ENCODE assay signal across 9 mouse cellular contexts in genomic region chr10:17576333-17576750, GRCm38 (mm10).
DNase-seq lines count a peak whose midpoint lies in the region; ATAC-seq and TF ChIP-seq lines count a peak whose summit lies in the region.
"Had no signal": no experiment of that assay in that cellular context is flagged by ENCODE, and none has a peak within 500 bp of the region (broad histone marks: within the 10 kb centered on the region; RNA-seq: fewer than 3 reads in every experiment).

No protein-coding gene starts in this region.

- no peak for ATAC-seq in kidney, embryonic 14.5 days (ENCODE audit: low FRiP score, low TSS enrichment)
- ATAC-seq in intestine, postnatal 0 days: peak; percentile 89
- no peak for ATAC-seq in hindbrain, embryonic 13.5 days (ENCODE audit: low FRiP score)

- no peaks in the 10 kb centered on the region for H3K79me2 ChIP-seq in macrophage (ENCODE audit: inconsistent target)

- H3K9ac ChIP-seq in kidney, embryonic 14.5 days (ENCODE audit: low read depth, low read length): no peak overlapping the region
- H3K9ac ChIP-seq in intestine, postnatal 0 days (ENCODE audit: low read depth, low read length): no peak overlapping the region
- H3K9ac ChIP-seq in hindbrain, embryonic 13.5 days: no peak overlapping the region
- H3K9ac ChIP-seq: neural tube, embryonic 13.5 days had no signal

- no peak for TF ChIP-seq CTCF in kidney, adult 2 months (conservative IDR thresholded peaks at IDR 0.05; ENCODE audit: insufficient read depth, insufficient read length, low read depth, low read length)
- TF ChIP-seq CTCF in intestine, postnatal 0 days (IDR thresholded peaks at IDR 0.05; ENCODE audit: low read depth): no peak

- H3K4me1 ChIP-seq in kidney, adult 2 months (ENCODE audit: control insufficient read depth, insufficient read depth, low read length): peaks cover 10% of the 10 kb centered on the region; the same call in 1 of the 2 replicates
- 0 out of 2 replicates have a peak, but pooled peaks cover 3% of the 10 kb centered on the region for H3K4me1 ChIP-seq in kidney, embryonic 14.5 days (ENCODE audit: control insufficient read depth, insufficient read depth, low read length)
- peaks cover 6% of the 10 kb centered on the region for H3K4me1 ChIP-seq in intestine, postnatal 0 days (replicated peaks; ENCODE audit: control insufficient read depth, insufficient read depth, low read length)
- H3K4me1 ChIP-seq in hindbrain, embryonic 13.5 days (replicated peaks): no peaks in the 10 kb centered on the region
- H3K4me1 ChIP-seq: neural tube, embryonic 13.5 days had no signal

- peak; percentile 84 for DNase-seq in kidney, adult 2 months
- DNase-seq in adipocyte (ENCODE audit: low spot score): peak; percentile 21
- DNase-seq in layer of hippocampus, postnatal 14 days (ENCODE audit: low spot score in 2 of 2): no peak
- DNase-seq: right cerebral cortex, postnatal 4 days had no signal

- no peaks in the 10 kb centered on the region for H3K27me3 ChIP-seq in kidney, adult 2 months (replicated peaks; ENCODE audit: control insufficient read depth, insufficient read depth, low read length)
- no peaks in the 10 kb centered on the region for H3K27me3 ChIP-seq in kidney, embryonic 14.5 days (ENCODE audit: control insufficient read depth, insufficient read depth, low read length)
- H3K27me3 ChIP-seq in intestine, postnatal 0 days (replicated peaks; ENCODE audit: control insufficient read depth, insufficient read depth, low read length): no peaks in the 10 kb centered on the region
- H3K27me3 ChIP-seq in hindbrain, embryonic 13.5 days: no peaks in the 10 kb centered on the region
- H3K27me3 ChIP-seq: neural tube, embryonic 13.5 days had no signal

- H3K9me3 ChIP-seq in kidney, embryonic 14.5 days (ENCODE audit: control insufficient read depth, low read length): no peaks in the 10 kb centered on the region
- no peaks in the 10 kb centered on the region for H3K9me3 ChIP-seq in intestine, postnatal 0 days (ENCODE audit: control insufficient read depth)
- H3K9me3 ChIP-seq in hindbrain, embryonic 13.5 days: no peaks in the 10 kb centered on the region
- H3K9me3 ChIP-seq: neural tube, embryonic 13.5 days had no signal

- H3K4me3 ChIP-seq in kidney, adult 2 months (ENCODE audit: insufficient read depth, low read depth, low read length): no peak overlapping the region
- H3K4me3 ChIP-seq in kidney, embryonic 14.5 days (ENCODE audit: low read length): no peak overlapping the region
- H3K4me3 ChIP-seq in intestine, postnatal 0 days (ENCODE audit: low read depth, low read length): no peak overlapping the region
- H3K4me3 ChIP-seq in macrophage (ENCODE audit: inconsistent target): no peak overlapping the region
- H3K4me3 ChIP-seq in hindbrain, embryonic 13.5 days: no peak overlapping the region
- H3K4me3 ChIP-seq: neural tube, embryonic 13.5 days had no signal

- no peak for TF ChIP-seq POLR2A in kidney, adult 2 months (IDR thresholded peaks at IDR 0.05; ENCODE audit: low read depth, low read length)

- no peak overlapping the region for H3K4me2 ChIP-seq in kidney, embryonic 14.5 days (replicated peaks; ENCODE audit: low read depth, low read length)
- H3K4me2 ChIP-seq in intestine, postnatal 0 days (replicated peaks; ENCODE audit: low read depth): 0 out of 2 replicates have a peak overlapping the region, but pooled peaks have one; percentile 3
- no peak overlapping the region for H3K4me2 ChIP-seq in hindbrain, embryonic 13.5 days
- H3K4me2 ChIP-seq: neural tube, embryonic 13.5 days had no signal

- no peaks in the 10 kb centered on the region for H3K36me3 ChIP-seq in kidney, adult 2 months (ENCODE audit: control insufficient read depth, insufficient read depth, low read length)
- H3K36me3 ChIP-seq in kidney, embryonic 14.5 days (ENCODE audit: control insufficient read depth, insufficient read depth, low read length): no peaks in the 10 kb centered on the region
- no peaks in the 10 kb centered on the region for H3K36me3 ChIP-seq in intestine, postnatal 0 days (ENCODE audit: control insufficient read depth, insufficient read depth)
- no peaks in the 10 kb centered on the region for H3K36me3 ChIP-seq in macrophage (ENCODE audit: inconsistent target)
- H3K36me3 ChIP-seq in hindbrain, embryonic 13.5 days: no peaks in the 10 kb centered on the region
- H3K36me3 ChIP-seq: neural tube, embryonic 13.5 days had no signal

- peak overlapping the region; percentile 98 for H3K27ac ChIP-seq in kidney, adult 2 months (ENCODE audit: insufficient read depth, low read depth, low read length)
- H3K27ac ChIP-seq in kidney, embryonic 14.5 days (ENCODE audit: low read depth, low read length): no peak overlapping the region
- peak overlapping the region; percentile 29; the same call in 1 of the 2 replicates for H3K27ac ChIP-seq in intestine, postnatal 0 days (ENCODE audit: low read depth, low read length)
- peak overlapping the region; percentile 71 for H3K27ac ChIP-seq in macrophage
- no peak overlapping the region for H3K27ac ChIP-seq in hindbrain, embryonic 13.5 days
- H3K27ac ChIP-seq: neural tube, embryonic 13.5 days had no signal

Comparison
In these comparisons a context has a peak if more than half of its experiments do, and no peak if none do; other contexts are left out.
1. H3K27ac ChIP-seq: peak in kidney, adult 2 months (single experiment), intestine, postnatal 0 days (single experiment) and macrophage (single experiment); none in kidney, embryonic 14.5 days (single experiment) and hindbrain, embryonic 13.5 days (single experiment).
2. DNase-seq: peak in kidney, adult 2 months (single experiment) and adipocyte (single experiment); none in layer of hippocampus, postnatal 14 days (0 of 2).